Mouse (Mus musculus): ENCODE measurements around the gene Zfp512b.

- TF ChIP-seq CTCF (IDR thresholded peaks at IDR 0.05; ENCODE audit: low read depth) = peak; percentile 62
- no peak for TF ChIP-seq EP300 (IDR thresholded peaks at IDR 0.05; ENCODE audit: low read depth)
Observed at GRCm38 (mm10) chr2:181623401-181623800, 30.8 kb upstream of the Zfp512b start.

Data from liver, postnatal 0 days (tissue).